Mouse (Mus musculus) CH12.LX (cell line): ENCODE data around the gene Nudc. TPM values are rescaled to one million over a fixed set of nuclear protein-coding genes. Genes with fewer than 3 reads are reported as not detected.

ENCODE experiments used
- DNase-seq: peaks from one replicate; pipeline ENCODE4 v3.0.0-alpha.2; 2013; ENCODE audit errors: extremely low read depth
- H3K27ac ChIP-seq: 2 replicates; pipeline ENCODE4 v1.5.1; 2012; ENCODE audit warnings: low read depth, mild to moderate bottlenecking, control low read depth, moderate library complexity; ENCODE audit not compliant: insufficient read depth
- H3K27me3 ChIP-seq: replicated peaks from 2 replicates; pipeline ENCODE3; 2012; ENCODE audit warnings: inconsistent platforms
- H3K36me3 ChIP-seq, 2 experiments: replicated peaks in 1 of 2; 2 replicates each; pipeline versions ENCODE3 to v1.6.1; 2012; ENCODE audit warnings: inconsistent platforms in 1 of 2, low read length in 1 of 2, mild to moderate bottlenecking in 1 of 2, mixed read lengths in 1 of 2, moderate library complexity in 1 of 2; ENCODE audit not compliant: control insufficient read depth in 1 of 2, insufficient read depth in 1 of 2
- H3K4me1 ChIP-seq, 2 experiments: 2 replicates each; pipeline ENCODE4 v1.6.1; 2012; ENCODE audit warnings: inconsistent platforms in 1 of 2, moderate library complexity in 1 of 2; ENCODE audit not compliant: insufficient read depth in 2 of 2, control insufficient read depth in 1 of 2
- H3K4me2 ChIP-seq: 2 replicates; pipeline ENCODE4 v1.6.1; 2012; ENCODE audit warnings: low read depth, mild to moderate bottlenecking, control low read depth; ENCODE audit not compliant: poor library complexity, insufficient read depth, severe bottlenecking
- H3K4me3 ChIP-seq, 3 experiments: fragments of 150-350 bp in 1 of 3; sonication (generic) in 1 of 3; replicated peaks in 1 of 3; 2 replicates each; pipeline versions ENCODE3 to v1.5.1; 2011 to 2012; ENCODE audit warnings: low read depth in 2 of 3, low read length in 2 of 3, mild to moderate bottlenecking in 2 of 3, moderate library complexity in 2 of 3, control low read depth in 1 of 3, improper control_type of control experiment in 1 of 3, inconsistent platforms in 1 of 3, mixed read lengths in 1 of 3; ENCODE audit not compliant: poor library complexity in 1 of 3
- H3K79me2 ChIP-seq: replicated peaks from 2 replicates; pipeline ENCODE4 v1.6.1; 2012; ENCODE audit warnings: mild to moderate bottlenecking, moderate library complexity; ENCODE audit not compliant: control insufficient read depth, poor library complexity, insufficient read depth, severe bottlenecking; ENCODE audit errors: extremely low read depth
- H3K9ac ChIP-seq: 2 replicates; pipeline ENCODE4 v1.6.1; 2012; ENCODE audit warnings: low read depth, mild to moderate bottlenecking, control low read depth, moderate library complexity; ENCODE audit not compliant: insufficient read depth
- H3K9me3 ChIP-seq: replicated peaks from 2 replicates; pipeline ENCODE3; 2012; ENCODE audit warnings: low read length, inconsistent platforms, mixed read lengths
- BHLHE40 ChIP-seq: IDR thresholded peaks from 2 replicates; pipeline ENCODE4 v1.6.1; 2011; ENCODE audit warnings: mild to moderate bottlenecking, low read depth, low read length, improper control_type of control experiment
- CHD2 ChIP-seq: IDR thresholded peaks from 2 replicates; pipeline ENCODE4 v1.6.1; 2011; ENCODE audit warnings: low read length, improper control_type of control experiment
- CTCF ChIP-seq, 2 experiments: IDR thresholded peaks in 1 of 2; conservative IDR thresholded peaks in 1 of 2; 2 replicates each; pipeline ENCODE4 v1.5.1; 2011 to 2012; ENCODE audit warnings: low read depth in 2 of 2, low read length in 2 of 2, improper control_type of control experiment in 1 of 2, inconsistent platforms in 1 of 2, mild to moderate bottlenecking in 1 of 2, moderate library complexity in 1 of 2
- ELF1 ChIP-seq: IDR thresholded peaks from 2 replicates; pipeline ENCODE4 v1.6.1; 2014; ENCODE audit warnings: low read depth, mild to moderate bottlenecking, inconsistent platforms, low read length, improper control_type of control experiment
- EP300 ChIP-seq: IDR thresholded peaks from 2 replicates; pipeline ENCODE4 v1.6.1; 2011; ENCODE audit warnings: low read length, improper control_type of control experiment
- GABPA ChIP-seq: IDR thresholded peaks from 2 replicates; pipeline ENCODE4 v1.6.1; 2012; ENCODE audit warnings: low read depth, low read length, improper control_type of control experiment, inconsistent platforms; ENCODE audit not compliant: insufficient replicate concordance
- IRF4 ChIP-seq: IDR thresholded peaks from 2 replicates; pipeline ENCODE4 v1.6.1; 2014; ENCODE audit warnings: low read depth, mild to moderate bottlenecking, inconsistent platforms, low read length, improper control_type of control experiment
- JUN ChIP-seq: IDR thresholded peaks from 2 replicates; pipeline ENCODE4 v1.6.1; 2011; ENCODE audit warnings: low read depth, mild to moderate bottlenecking, low read length, improper control_type of control experiment, moderate library complexity; ENCODE audit not compliant: insufficient read depth
- KAT2A ChIP-seq: IDR thresholded peaks from 2 replicates; pipeline ENCODE4 v1.6.1; 2012; ENCODE audit warnings: low read length, improper control_type of control experiment, inconsistent platforms; ENCODE audit not compliant: insufficient replicate concordance
- MAX ChIP-seq: IDR thresholded peaks from 2 replicates; pipeline ENCODE4 v1.6.1; 2011; ENCODE audit warnings: low read length, improper control_type of control experiment
- MAZ ChIP-seq: IDR thresholded peaks from 2 replicates; pipeline ENCODE4 v1.6.1; 2012; ENCODE audit warnings: low read depth, mild to moderate bottlenecking, inconsistent platforms, low read length, improper control_type of control experiment, moderate library complexity
- MEF2A ChIP-seq: IDR thresholded peaks from 2 replicates; pipeline ENCODE4 v1.6.1; 2014; ENCODE audit warnings: low read depth, mild to moderate bottlenecking, inconsistent platforms, low read length, improper control_type of control experiment, borderline replicate concordance
- MYC ChIP-seq: IDR thresholded peaks from 2 replicates; pipeline ENCODE4 v1.6.1; 2011; ENCODE audit warnings: low read depth, mild to moderate bottlenecking, improper control_type of control experiment, low read length
- NELFE ChIP-seq: IDR thresholded peaks from 2 replicates; pipeline ENCODE4 v1.6.1; 2011; ENCODE audit warnings: low read depth, low read length, improper control_type of control experiment
- NRF1 ChIP-seq: IDR thresholded peaks from 2 replicates; pipeline ENCODE4 v1.6.1; 2014; ENCODE audit warnings: low read depth, mild to moderate bottlenecking, inconsistent platforms, low read length, improper control_type of control experiment, moderate library complexity
- PAX5 ChIP-seq: IDR thresholded peaks from 2 replicates; pipeline ENCODE4 v1.6.1; 2012; ENCODE audit warnings: low read length, inconsistent platforms, mixed read lengths
- POLR2AphosphoS2 ChIP-seq: IDR thresholded peaks from 2 replicates; pipeline ENCODE4 v1.6.1; 2011; ENCODE audit warnings: low read depth, low read length, improper control_type of control experiment
- SIN3A ChIP-seq: IDR thresholded peaks from 2 replicates; pipeline ENCODE4 v1.6.1; 2012; ENCODE audit warnings: low read length, improper control_type of control experiment, inconsistent platforms
- TCF12 ChIP-seq: IDR thresholded peaks from 2 replicates; pipeline ENCODE4 v1.6.1; 2014; ENCODE audit warnings: low read depth, mild to moderate bottlenecking, inconsistent platforms, low read length, improper control_type of control experiment
- UBTF ChIP-seq: IDR thresholded peaks from 2 replicates; pipeline ENCODE4 v1.6.1; 2012; ENCODE audit warnings: low read depth, mild to moderate bottlenecking, inconsistent platforms, low read length, improper control_type of control experiment, moderate library complexity
- USF2 ChIP-seq: conservative IDR thresholded peaks from 2 replicates; pipeline ENCODE4 v1.6.1; 2011; ENCODE audit warnings: low read depth, low read length, improper control_type of control experiment
- ZKSCAN1 ChIP-seq: IDR thresholded peaks from 2 replicates; pipeline ENCODE4 v1.6.1; 2012; ENCODE audit warnings: low read depth, inconsistent platforms, low read length, improper control_type of control experiment, borderline replicate concordance
- ZMIZ1 ChIP-seq: IDR thresholded peaks from 2 replicates; pipeline ENCODE4 v1.6.1; 2012; ENCODE audit warnings: low read depth, mild to moderate bottlenecking, inconsistent platforms, low read length, improper control_type of control experiment
- dilution Hi-C: fragments of 300-500 bp; cut with MboI; formaldehyde crosslinking; loops from 2 replicates; pipeline ENCODE4 v1.14.3; 2020; ENCODE audit warnings: low sequenced_read_pairs; ENCODE audit not compliant: extremely low pct_unique_long_range_greater_than_20kb, extremely low pct_ligation_motif_present
- in situ Hi-C: fragments of 300-500 bp; cut with MboI; formaldehyde crosslinking; loops from 3 replicates; pipeline ENCODE4 v1.14.3; 2019; ENCODE audit warnings: low sequenced_read_pairs, low pct_ligation_motif_present, low pct_unique_long_range_greater_than_20kb, mixed read lengths
- polyA plus RNA-seq: library from polyadenylated mRNA; unstranded; fragments of >175 nt; gene quantifications from 2 replicates; pipeline ENCODE4 v1.2.1, GENCODE M21; 2012; ENCODE audit warnings: low read depth; ENCODE audit not compliant: insufficient read length
- total RNA-seq, 2 experiments: library from RNA; depleted of rRNA; stranded (reverse); fragments of 300-350 nt in 1 of 2; fragments of >200 nt in 1 of 2; gene quantifications; 2 replicates each; pipeline ENCODE4 v1.2.3; 2012 to 2014

Gene Nudc
- total and polyA plus RNA-seq, 3 experiments: 199 to 718 (median 408) TPM

DNA sequence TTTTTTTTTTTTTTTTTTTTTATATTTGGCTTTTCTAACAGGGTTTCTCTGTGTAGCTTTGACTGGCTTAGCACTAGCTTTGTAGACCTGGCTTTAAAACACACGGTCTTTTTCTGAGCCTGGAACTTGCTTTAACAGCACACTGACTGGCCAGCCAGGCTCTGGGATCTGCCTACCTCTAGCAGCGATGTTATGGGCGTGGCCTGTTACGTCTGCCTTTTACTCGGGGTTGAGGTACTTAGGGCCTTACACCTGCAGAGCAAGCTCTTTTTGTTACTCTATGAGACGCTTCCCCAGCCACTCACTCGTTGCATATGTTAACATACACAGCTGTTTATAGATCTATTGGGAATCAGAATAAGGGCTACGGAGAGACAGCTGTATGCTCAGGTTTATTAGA is 21.5 kb upstream of the Nudc start:
- in situ Hi-C loops (no loop called here), dilution Hi-C loops (no loop called here)

DNA sequence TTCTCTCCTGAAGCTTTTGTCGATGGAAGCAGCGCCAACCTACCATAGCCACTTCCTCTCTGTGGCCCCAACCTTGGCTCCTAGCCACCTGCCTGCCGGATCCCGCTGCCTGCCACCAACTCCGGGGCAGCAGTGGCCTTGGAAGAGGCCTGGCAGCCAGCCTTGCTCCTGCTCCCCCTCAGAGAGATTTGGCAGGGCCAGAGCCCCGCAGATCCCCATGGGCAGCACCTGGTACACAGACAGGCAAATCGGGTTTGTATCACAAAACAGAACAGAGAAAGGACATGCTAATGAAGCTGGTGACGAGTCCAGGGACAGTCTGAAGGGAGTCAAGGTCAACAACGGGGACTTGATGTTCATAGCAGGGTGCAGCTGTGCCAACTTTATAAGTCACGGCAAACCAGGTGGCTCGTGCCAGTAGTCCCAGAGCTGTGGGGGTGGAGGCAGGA is 17.4 kb upstream of the Nudc start:
- Histone ChIP-seq H3K4me1 (peaks cover 0 to 13% of the 10 kb centered on the region in 2 experiments; a peak in 2 of 4 replicates), H3K79me2 (no peaks in the 10 kb centered on the region), H3K27me3 (peaks cover 5% of the 10 kb centered on the region), H3K4me2 (no peak overlapping the region), H3K4me3 (no peak overlapping the region), H3K9me3 (peaks cover 5% of the 10 kb centered on the region), H3K27ac (no peak overlapping the region), H3K9ac (no peak overlapping the region), H3K36me3 (no peaks in the 10 kb centered on the region)
- dilution Hi-C loops: no loop called here
- no peak for TF ChIP-seq GABPA
- no peak for TF ChIP-seq ELF1
- DNase-seq: no peak
- in situ Hi-C loops: no loop called here

More for the DNA sequence above, 21.5 kb upstream of the Nudc start:
- H3K9ac ChIP-seq: no peak overlapping the region
- no peak overlapping the region for H3K4me2 ChIP-seq
- DNase-seq: no peak
- no peak overlapping the region for H3K27ac ChIP-seq
- peaks cover 0 to 21% of the 10 kb centered on the region in 2 experiments; a peak in 2 of 4 replicates for H3K4me1 ChIP-seq
- no peaks in the 10 kb centered on the region for H3K27me3 ChIP-seq
- H3K79me2 ChIP-seq: no peaks in the 10 kb centered on the region
- H3K36me3 ChIP-seq: peaks cover 0 to 3% of the 10 kb centered on the region in 2 experiments
- no peak overlapping the region for H3K4me3 ChIP-seq
- TF ChIP-seq MYC (no peak), MAX (no peak), SIN3A (no peak), USF2 (no peak), TCF12 (no peak), ZKSCAN1 (no peak)
- peaks cover 7% of the 10 kb centered on the region for H3K9me3 ChIP-seq

DNA sequence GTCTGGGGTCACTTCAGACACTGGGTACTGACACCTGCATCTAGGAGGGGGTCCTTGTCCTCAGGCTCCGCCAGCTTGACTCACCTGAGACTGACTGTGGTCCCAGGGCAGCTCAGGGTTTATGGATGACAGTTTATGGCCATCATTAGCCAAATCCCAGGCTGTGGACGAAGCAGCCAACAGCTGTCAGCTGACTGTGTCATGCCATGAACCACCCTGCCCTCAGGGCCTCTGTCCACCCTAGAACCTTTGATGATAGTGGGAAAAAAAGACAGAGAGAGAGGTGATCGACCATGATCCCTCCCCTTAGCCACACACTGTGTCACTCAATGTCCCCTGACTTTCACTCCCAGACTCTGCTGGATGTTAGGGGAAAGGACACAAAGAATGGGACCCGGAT is 15.8 kb upstream of the Nudc start:
- Histone ChIP-seq H3K9me3 (peaks cover 5% of the 10 kb centered on the region), H3K9ac (no peak overlapping the region), H3K27ac (no peak overlapping the region), H3K4me1 (peaks cover 0 to 10% of the 10 kb centered on the region in 2 experiments; a peak in 2 of 4 replicates), H3K79me2 (no peaks in the 10 kb centered on the region), H3K4me3 (no peak overlapping the region), H3K36me3 (no peaks in the 10 kb centered on the region), H3K4me2 (no peak overlapping the region), H3K27me3 (peaks cover 12% of the 10 kb centered on the region)
- DNase-seq: no peak
- in situ Hi-C loops (no loop called here), dilution Hi-C loops (no loop called here)
- TF ChIP-seq CTCF (conservative IDR thresholded peaks at IDR 0.05 in 1 of 2, IDR thresholded peaks at IDR 0.05 in 1 of 2; ENCODE audit: low read depth in 2 of 2, low read length in 2 of 2) (no peak), KAT2A (no peak), NELFE (no peak), IRF4 (no peak), POLR2AphosphoS2 (no peak), CHD2 (no peak), ZMIZ1 (no peak), BHLHE40 (no peak), TCF12 (no peak), ZKSCAN1 (no peak), PAX5 (no peak), EP300 (no peak), UBTF (no peak), MAZ (no peak), NRF1 (no peak), MYC (no peak), SIN3A (no peak), MEF2A (no peak), JUN (no peak), MAX (no peak)
